Mouse (Mus musculus) hindbrain, embryonic 15.5 days (tissue): Measurements from ENCODE around the gene Lyzl4. TPM values are rescaled to one million over a fixed set of nuclear protein-coding genes. Genes with fewer than 3 reads are reported as not detected.

Experiments
- ATAC-seq: fragments of 200-750 bp; cut with Nextera tagmentation; 2 replicates; pipeline ENCODE4 v1.8.0; 2017; ENCODE audit warnings: low read depth, moderate number of reproducible peaks, moderate TSS enrichment; ENCODE audit not compliant: low FRiP score
- H3K27ac ChIP-seq: fragments of 300-500 bp; sonication (generic); replicated peaks from 2 replicates; pipeline ENCODE4 v1.5.1; 2015; ENCODE audit warnings: mild to moderate bottlenecking, inconsistent platforms
- H3K27me3 ChIP-seq: fragments of 300-500 bp; sonication (generic); 2 replicates; pipeline ENCODE4 v1.6.1; 2015; ENCODE audit warnings: control low read depth, inconsistent platforms
- H3K36me3 ChIP-seq: fragments of 300-500 bp; sonication (generic); 2 replicates; pipeline ENCODE4 v1.6.1; 2015; ENCODE audit warnings: control low read depth, inconsistent platforms
- H3K4me1 ChIP-seq: fragments of 300-500 bp; sonication (generic); replicated peaks from 2 replicates; pipeline ENCODE4 v1.6.1; 2015; ENCODE audit warnings: control low read depth, inconsistent platforms
- H3K4me2 ChIP-seq: fragments of 300-500 bp; sonication (generic); 2 replicates; pipeline ENCODE4 v1.6.1; 2015; ENCODE audit warnings: moderate library complexity, mild to moderate bottlenecking, inconsistent platforms
- H3K4me3 ChIP-seq: fragments of 300-500 bp; sonication (generic); 2 replicates; pipeline ENCODE4 v1.5.1; 2015; ENCODE audit warnings: mild to moderate bottlenecking, inconsistent platforms
- H3K9ac ChIP-seq: fragments of 300-500 bp; sonication (generic); 2 replicates; pipeline ENCODE4 v1.6.1; 2015; ENCODE audit warnings: inconsistent platforms
- H3K9me3 ChIP-seq: fragments of 300-500 bp; sonication (generic); 2 replicates; pipeline ENCODE4 v1.6.1; 2016; ENCODE audit warnings: control low read depth, inconsistent platforms
- WGBS: fragments of 180-500 bp; shearing (Covaris S2); methylation state at CpG from one replicate; pipeline ENCODE4 v1.1.7; 2015; 5-methylcytosine and 5-hydroxymethylcytosine counted together
- polyA plus RNA-seq: library from polyadenylated mRNA; unstranded; fragments of >200 nt; fragmentation: Nextera tagmentation; extraction: Ambion mirVana; gene quantifications from 2 replicates; pipeline ENCODE4 v1.2.1, GENCODE M21; 2015

Lyzl4 gene
- polyA plus RNA-seq, 1 experiment from 2014 or later, result 0.26 TPM

- peaks cover 34% of the 10 kb centered on the region for H3K27me3 ChIP-seq
- ATAC-seq, result no peak
- no peak overlapping the region for H3K4me2 ChIP-seq
- peaks cover 20% of the 10 kb centered on the region for H3K4me1 ChIP-seq
- no peak overlapping the region for H3K4me3 ChIP-seq
- WGBS, result 79% methylated on average over 3 of the region's 3 CpGs
- no peak overlapping the region for H3K9ac ChIP-seq
- no peaks in the 10 kb centered on the region for H3K36me3 ChIP-seq
- no peak overlapping the region for H3K27ac ChIP-seq
- H3K9me3 ChIP-seq, result no peaks in the 10 kb centered on the region
Observed at GRCm38 (mm10) chr9:121644855-121645254, 3.0 kb upstream of the Lyzl4 start.

- no peak within 1 kb of the TSS for H3K27ac ChIP-seq
- peaks cover 24% of the 10 kb centered on the region for H3K4me1 ChIP-seq
- H3K9me3 ChIP-seq, result no peaks in the 10 kb centered on the region
- H3K36me3 ChIP-seq, result no peaks in the 10 kb centered on the region
- peaks cover 44% of the 10 kb centered on the region for H3K27me3 ChIP-seq
- ATAC-seq, result peak; percentile 88
- under 1% methylated on average over 72 of the region's 79 CpGs for WGBS
- H3K4me2 ChIP-seq, result peak within 1 kb of the TSS; percentile 84
- H3K9ac ChIP-seq, result peak within 1 kb of the TSS; percentile 44
- H3K4me3 ChIP-seq, result peak within 1 kb of the TSS; percentile 49
Observed at GRCm38 (mm10) chr9:121642401-121643181, 695 bp upstream of the Lyzl4 start, which contains the start of gene Vipr1. Vipr1 (plus strand) TSS chr9:121642716.

- peak overlapping the region; percentile 26; the same call in 1 of the 2 replicates for H3K9ac ChIP-seq
Observed at GRCm38 (mm10) chr9:121641235-121641915, 521 bp downstream of the Lyzl4 start.

GRCm38 (mm10) chr9:121639790-121640189 lies 2.1 kb downstream of the Lyzl4 start:
- Histone ChIP-seq H3K4me2 (no peak overlapping the region), H3K27ac (no peak overlapping the region), H3K4me1 (peaks cover 24% of the 10 kb centered on the region), H3K9ac (no peak overlapping the region), H3K9me3 (no peaks in the 10 kb centered on the region), H3K36me3 (no peaks in the 10 kb centered on the region), H3K27me3 (peaks cover 44% of the 10 kb centered on the region), H3K4me3 (no peak overlapping the region)
- 39% methylated on average over 16 of the region's 16 CpGs for WGBS
- ATAC-seq, result no peak

More at GRCm38 (mm10) chr9:121641235-121641915, 521 bp downstream of the Lyzl4 start:
- H3K4me1 ChIP-seq, result peaks cover 24% of the 10 kb centered on the region
- no peaks in the 10 kb centered on the region for H3K9me3 ChIP-seq
- no peak for ATAC-seq
- H3K36me3 ChIP-seq, result no peaks in the 10 kb centered on the region
- 13% methylated on average over 27 of the region's 27 CpGs for WGBS
- H3K4me2 ChIP-seq, result peak overlapping the region; percentile 84
- H3K27me3 ChIP-seq, result peaks cover 44% of the 10 kb centered on the region
- peak overlapping the region; percentile 49 for H3K4me3 ChIP-seq
- H3K27ac ChIP-seq, result no peak overlapping the region

- Histone ChIP-seq H3K27ac (no peak overlapping the region), H3K9ac (no peak overlapping the region), H3K36me3 (no peaks in the 10 kb centered on the region), H3K4me3 (no peak overlapping the region), H3K9me3 (no peaks in the 10 kb centered on the region), H3K27me3 (peaks cover 19% of the 10 kb centered on the region), H3K4me2 (no peak overlapping the region), H3K4me1 (peaks cover 4% of the 10 kb centered on the region; the same call in 1 of the 2 replicates)
- no peak for ATAC-seq
- WGBS, result 60% methylated on average over 7 of the region's 7 CpGs
Observed at GRCm38 (mm10) chr9:121635835-121636576, 5.9 kb downstream of the Lyzl4 start.

- WGBS, result 89% methylated on average over 6 of the region's 6 CpGs
- Histone ChIP-seq H3K4me2 (no peak overlapping the region), H3K27me3 (no peaks in the 10 kb centered on the region), H3K4me1 (no peaks in the 10 kb centered on the region), H3K9ac (no peak overlapping the region), H3K4me3 (no peak overlapping the region), H3K9me3 (no peaks in the 10 kb centered on the region), H3K36me3 (no peaks in the 10 kb centered on the region), H3K27ac (no peak overlapping the region)
- no peak for ATAC-seq
Observed at GRCm38 (mm10) chr9:121633306-121633705, 8.6 kb downstream of the Lyzl4 start.

- ATAC-seq, result no peak
- Histone ChIP-seq H3K27ac (no peak overlapping the region), H3K4me2 (no peak overlapping the region), H3K27me3 (no peaks in the 10 kb centered on the region), H3K4me1 (no peaks in the 10 kb centered on the region), H3K9me3 (no peaks in the 10 kb centered on the region), H3K9ac (no peak overlapping the region), H3K4me3 (no peak overlapping the region), H3K36me3 (no peaks in the 10 kb centered on the region)
- 83% methylated on average over 10 of the region's 10 CpGs for WGBS
Observed at GRCm38 (mm10) chr9:121632891-121633290, 9.0 kb downstream of the Lyzl4 start.

GRCm38 (mm10) chr9:121631946-121632345 lies 9.9 kb downstream of the Lyzl4 start:
- Histone ChIP-seq H3K27me3 (no peaks in the 10 kb centered on the region), H3K4me2 (no peak overlapping the region), H3K36me3 (no peaks in the 10 kb centered on the region), H3K9me3 (no peaks in the 10 kb centered on the region), H3K4me1 (no peaks in the 10 kb centered on the region), H3K27ac (no peak overlapping the region), H3K9ac (no peak overlapping the region), H3K4me3 (no peak overlapping the region)
- no peak for ATAC-seq
- WGBS, result 73% methylated on average over 4 of the region's 4 CpGs

GRCm38 (mm10) chr9:121630627-121631026 lies 11.3 kb downstream of the Lyzl4 start:
- H3K4me3 ChIP-seq, result no peak overlapping the region
- no peak for ATAC-seq
- H3K4me2 ChIP-seq, result no peak overlapping the region
- H3K36me3 ChIP-seq, result no peaks in the 10 kb centered on the region
- no peaks in the 10 kb centered on the region for H3K27me3 ChIP-seq
- no peak overlapping the region for H3K9ac ChIP-seq
- WGBS, result 92% methylated on average over 1 of the region's 1 CpGs
- H3K9me3 ChIP-seq, result no peaks in the 10 kb centered on the region
- no peak overlapping the region for H3K27ac ChIP-seq
- H3K4me1 ChIP-seq, result no peaks in the 10 kb centered on the region

GRCm38 (mm10) chr9:121624920-121625319 lies 17.0 kb downstream of the Lyzl4 start:
- Histone ChIP-seq H3K27ac (no peak overlapping the region), H3K4me2 (no peak overlapping the region), H3K4me1 (no peaks in the 10 kb centered on the region), H3K27me3 (no peaks in the 10 kb centered on the region), H3K4me3 (no peak overlapping the region), H3K9me3 (no peaks in the 10 kb centered on the region), H3K36me3 (no peaks in the 10 kb centered on the region), H3K9ac (no peak overlapping the region)
- 90% methylated on average over 2 of the region's 2 CpGs for WGBS
- ATAC-seq, result no peak

- WGBS, result 86% methylated on average over 4 of the region's 4 CpGs
- ATAC-seq, result no peak
- no peak overlapping the region for H3K4me2 ChIP-seq
- no peaks in the 10 kb centered on the region for H3K9me3 ChIP-seq
- no peaks in the 10 kb centered on the region for H3K27me3 ChIP-seq
- no peaks in the 10 kb centered on the region for H3K4me1 ChIP-seq
- H3K27ac ChIP-seq, result no peak overlapping the region
- no peak overlapping the region for H3K4me3 ChIP-seq
- H3K9ac ChIP-seq, result no peak overlapping the region
- no peaks in the 10 kb centered on the region for H3K36me3 ChIP-seq
Observed at GRCm38 (mm10) chr9:121623235-121623634, 18.7 kb downstream of the Lyzl4 start.

- Histone ChIP-seq H3K9me3 (no peaks in the 10 kb centered on the region), H3K4me3 (no peak overlapping the region), H3K27me3 (no peaks in the 10 kb centered on the region), H3K4me2 (no peak overlapping the region), H3K9ac (no peak overlapping the region), H3K36me3 (no peaks in the 10 kb centered on the region), H3K27ac (no peak overlapping the region), H3K4me1 (no peaks in the 10 kb centered on the region)
- 53% methylated on average over 7 of the region's 7 CpGs for WGBS
- ATAC-seq, result no peak
Observed at GRCm38 (mm10) chr9:121619441-121619840, 22.5 kb downstream of the Lyzl4 start.
